Mouse (Mus musculus) spleen, adult 2 months (tissue): ENCODE data around the gene Nedd4. TPM values are rescaled to one million over a fixed set of nuclear protein-coding genes. Genes with fewer than 3 reads are reported as not detected.

Source experiments
- DNase-seq, 2 experiments: peaks; one replicate each; pipeline versions ENCODE4 v3.0.0 to v3.0.0-alpha.2; 2012 to 2021; ENCODE audit warnings: low spot score in 2 of 2, low read depth in 1 of 2
- H3K27ac ChIP-seq: fragments of 200-500 bp; 2 replicates; pipeline ENCODE4 v1.5.1; 2012; ENCODE audit warnings: low read length, inconsistent platforms; ENCODE audit not compliant: insufficient read depth
- H3K27me3 ChIP-seq: fragments of 200-500 bp; 2 replicates; pipeline ENCODE4 v1.6.1; 2012; ENCODE audit warnings: mild to moderate bottlenecking, moderate library complexity, low read length, inconsistent platforms; ENCODE audit not compliant: control insufficient read depth, insufficient read depth
- H3K36me3 ChIP-seq: fragments of 200-500 bp; 2 replicates; pipeline ENCODE4 v1.6.1; 2012; ENCODE audit warnings: mild to moderate bottlenecking, low read length, inconsistent platforms; ENCODE audit not compliant: control insufficient read depth, insufficient read depth
- H3K4me1 ChIP-seq: fragments of 200-500 bp; 2 replicates; pipeline ENCODE4 v1.6.1; 2011; ENCODE audit warnings: inconsistent platforms; ENCODE audit not compliant: control insufficient read depth, insufficient read depth, insufficient read length
- H3K4me3 ChIP-seq: fragments of 200-500 bp; 2 replicates; pipeline ENCODE4 v1.5.1; 2011; ENCODE audit warnings: mild to moderate bottlenecking, inconsistent platforms; ENCODE audit not compliant: insufficient read depth, insufficient read length; ENCODE audit errors: extremely low read depth
- CTCF ChIP-seq: fragments of 200-500 bp; IDR thresholded peaks from 2 replicates; pipeline ENCODE4 v1.5.1; 2011; ENCODE audit warnings: mild to moderate bottlenecking, inconsistent platforms; ENCODE audit not compliant: insufficient read depth, insufficient read length, insufficient replicate concordance; ENCODE audit errors: extremely low read depth
- POLR2A ChIP-seq: fragments of 200-500 bp; IDR thresholded peaks from 2 replicates; pipeline ENCODE4 v1.6.1; 2011; ENCODE audit warnings: low read depth, low read length, inconsistent platforms
- whole genome bisulfite sequencing: fragments of 180-500 bp; shearing (Covaris S2); methylation state at CpG from one replicate; pipeline ENCODE4 v1.1.7; 2018; 5-methylcytosine and 5-hydroxymethylcytosine counted together
- polyA plus RNA-seq: library from polyadenylated mRNA; depleted of rRNA; stranded (reverse); fragments of >200 nt; gene quantifications from 2 replicates; pipeline ENCODE4 v1.2.3, GENCODE M21; 2012; rRNA removed

Gene Nedd4
- polyA plus RNA-seq, 1 experiment = 30.6 TPM

- TF ChIP-seq POLR2A = no peak
- no peak for TF ChIP-seq CTCF
- H3K36me3 ChIP-seq = no peaks in the 10 kb centered on the region
- H3K4me3 ChIP-seq = no peak overlapping the region
- WGBS = 36% methylated on average over 6 of the region's 6 CpGs
- 0 out of 2 replicates have a peak, but pooled peaks cover 2% of the 10 kb centered on the region for H3K4me1 ChIP-seq
- H3K27me3 ChIP-seq = no peaks in the 10 kb centered on the region; the same call in 1 of the 2 replicates
- H3K27ac ChIP-seq = no peak overlapping the region
- DNase-seq = no peak
Measured at GRCm38 (mm10) chr9:72791681-72792080, 129.5 kb downstream of the Nedd4 start.

GRCm38 (mm10) chr9:72795243-72795642 is 133.1 kb downstream of the Nedd4 start:
- Histone ChIP-seq H3K27ac (no peak overlapping the region), H3K4me1 (peaks cover 5% of the 10 kb centered on the region; the same call in 1 of the 2 replicates), H3K27me3 (no peaks in the 10 kb centered on the region; the same call in 1 of the 2 replicates), H3K36me3 (no peaks in the 10 kb centered on the region), H3K4me3 (no peak overlapping the region)
- no peak for TF ChIP-seq POLR2A
- no peak for TF ChIP-seq CTCF
- WGBS = 82% methylated on average over 3 of the region's 3 CpGs
- no peak for DNase-seq

GRCm38 (mm10) chr9:72797136-72797621 is 135.0 kb downstream of the Nedd4 start:
- no peak for TF ChIP-seq POLR2A
- Histone ChIP-seq H3K27me3 (no peaks in the 10 kb centered on the region; the same call in 1 of the 2 replicates), H3K36me3 (no peaks in the 10 kb centered on the region), H3K27ac (no peak overlapping the region), H3K4me1 (peaks cover 4% of the 10 kb centered on the region; the same call in 1 of the 2 replicates), H3K4me3 (no peak overlapping the region)
- no peak for DNase-seq
- 12% methylated on average over 9 of the region's 9 CpGs for WGBS

Other genes with a start within 250 kb of the Nedd4 start
- 0.63 and 0.74 TPM in 2 replicates for gene Mns1, start 224.3 kb upstream of the Nedd4 start, polyA plus RNA-seq
- 2.2 and 2.6 TPM in 2 replicates for gene Tex9, start 170.1 kb upstream of the Nedd4 start, polyA plus RNA-seq
- gene Rfx7, start 130.1 kb upstream of the Nedd4 start, polyA plus RNA-seq = 7.4 and 7.8 TPM in 2 replicates
- 0.05 and 0.14 TPM in 2 replicates for gene Prtg, start 144.5 kb downstream of the Nedd4 start, polyA plus RNA-seq